Mouse (Mus musculus): ENCODE data around the gene Pnlip.

The Pnlip gene

GRCm38 (mm10) chr19:58652198-58652597 is at the start of gene Pnlip:
TSS of gene Pnlip (plus strand) at chr19:58652498.
- DNase-seq (ENCODE audit: low spot score in 2 of 2), result no peak

- no peak for DNase-seq (ENCODE audit: low spot score in 2 of 2)
These were observed 42.6 kb upstream of the Pnlip start for GRCm38 (mm10) chr19:58609716-58610115.

- no peak for DNase-seq (ENCODE audit: low spot score in 2 of 2)
These were observed 39.6 kb upstream of the Pnlip start for GRCm38 (mm10) chr19:58612745-58613144.

GRCm38 (mm10) chr19:58616606-58617005 is 35.7 kb upstream of the Pnlip start:
- no peak for DNase-seq (ENCODE audit: low spot score in 2 of 2)

GRCm38 (mm10) chr19:58620661-58621060 is 31.6 kb upstream of the Pnlip start:
- DNase-seq (ENCODE audit: low spot score in 2 of 2), result no peak

GRCm38 (mm10) chr19:58621646-58622045 is 30.7 kb upstream of the Pnlip start:
- no peak for DNase-seq (ENCODE audit: low spot score in 2 of 2)

- DNase-seq (ENCODE audit: low spot score in 2 of 2), result no peak
These were observed 27.5 kb upstream of the Pnlip start for GRCm38 (mm10) chr19:58624799-58625198.

- DNase-seq (ENCODE audit: low spot score in 2 of 2), result no peak
These were observed 26.9 kb upstream of the Pnlip start for GRCm38 (mm10) chr19:58625254-58625947.

- peak; percentile 19 to 52 for DNase-seq (ENCODE audit: low spot score in 2 of 2)
These were observed 24.6 kb upstream of the Pnlip start for GRCm38 (mm10) chr19:58627406-58628337.

GRCm38 (mm10) chr19:58629351-58629773 is 22.9 kb upstream of the Pnlip start:
- no peak for DNase-seq (ENCODE audit: low spot score in 2 of 2)

GRCm38 (mm10) chr19:58650036-58650435 is 2.3 kb upstream of the Pnlip start:
- DNase-seq (ENCODE audit: low spot score in 2 of 2), result no peak

- peak; percentile 20 to 28 for DNase-seq (ENCODE audit: low spot score in 2 of 2)
These were observed 9.8 kb downstream of the Pnlip start for GRCm38 (mm10) chr19:58662098-58662497.

- no peak for DNase-seq (ENCODE audit: low spot score in 2 of 2)
These were observed 11.0 kb downstream of the Pnlip start for GRCm38 (mm10) chr19:58663317-58663716.

GRCm38 (mm10) chr19:58664901-58665300 is 12.6 kb downstream of the Pnlip start:
- DNase-seq (ENCODE audit: low spot score in 2 of 2), result no peak

GRCm38 (mm10) chr19:58674644-58675043 is 22.3 kb downstream of the Pnlip start:
- DNase-seq (ENCODE audit: low spot score in 2 of 2), result no peak

GRCm38 (mm10) chr19:58677117-58677516 is 24.8 kb downstream of the Pnlip start:
- no peak for DNase-seq (ENCODE audit: low spot score in 2 of 2)

- DNase-seq (ENCODE audit: low spot score in 2 of 2), result no peak
These were observed 36.6 kb downstream of the Pnlip start for GRCm38 (mm10) chr19:58688933-58689332.

GRCm38 (mm10) chr19:58695314-58695713 is 43.0 kb downstream of the Pnlip start:
- no peak for DNase-seq (ENCODE audit: low spot score in 2 of 2)

- no peak for DNase-seq (ENCODE audit: low spot score in 2 of 2)
These were observed 43.9 kb downstream of the Pnlip start for GRCm38 (mm10) chr19:58696235-58696634.

GRCm38 (mm10) chr19:58704556-58704955 is 52.3 kb downstream of the Pnlip start:
- no peak for DNase-seq (ENCODE audit: low spot score in 2 of 2)

GRCm38 (mm10) chr19:58708611-58709010 is 56.3 kb downstream of the Pnlip start:
- peak in 1 of 2 experiments; percentile 6 for DNase-seq (ENCODE audit: low spot score in 2 of 2)

- no peak for DNase-seq (ENCODE audit: low spot score in 2 of 2)
These were observed 65.6 kb downstream of the Pnlip start for GRCm38 (mm10) chr19:58717925-58718324.

GRCm38 (mm10) chr19:58720439-58720838 is 68.1 kb downstream of the Pnlip start:
- no peak for DNase-seq (ENCODE audit: low spot score in 2 of 2)

All from frontal cortex, postnatal 36 days (tissue).